Mouse (Mus musculus): ENCODE measurements around the gene Acat2. TPM values are rescaled to one million over a fixed set of nuclear protein-coding genes. Genes with fewer than 3 reads are reported as not detected.
"Not testable (repeated sequence)": the region's sequence is repeated elsewhere in the genome, so short reads cannot be mapped to it uniquely, and the experiment has no call there.

Acat2 gene
- polyA plus RNA-seq, 1 experiment from 2014 or later: 360 TPM

- under 1% methylated on average over 49 of the region's 51 CpGs for WGBS
- peak; percentile 89 for ATAC-seq
These were observed 32.0 kb upstream of the Acat2 start for GRCm38 (mm10) chr17:12992470-12992991.

GRCm38 (mm10) chr17:12991635-12992358 is 31.2 kb upstream of the Acat2 start:
- Histone ChIP-seq H3K36me3 (peaks cover 5% of the 10 kb centered on the region; the same call in 1 of the 2 replicates), H3K4me1 (replicated peaks) (peaks cover 25% of the 10 kb centered on the region), H3K27me3 (no peaks in the 10 kb centered on the region), H3K9me3 (no peaks in the 10 kb centered on the region), H3K4me3 (replicated peaks) (peak overlapping the region; percentile 97), H3K9ac (replicated peaks) (peak overlapping the region; percentile 99), H3K4me2 (replicated peaks) (peak overlapping the region; percentile 83), H3K27ac (peak overlapping the region; percentile 99)
- ATAC-seq: peak; percentile 92
- under 1% methylated on average over 74 of the region's 84 CpGs for WGBS

More at GRCm38 (mm10) chr17:12992470-12992991, 32.0 kb upstream of the Acat2 start:
- H3K4me3 ChIP-seq (replicated peaks): peak overlapping the region; percentile 97
- H3K27ac ChIP-seq: peak overlapping the region; percentile 99
- H3K9me3 ChIP-seq: no peaks in the 10 kb centered on the region
- H3K27me3 ChIP-seq: no peaks in the 10 kb centered on the region
- peak overlapping the region; percentile 83 for H3K4me2 ChIP-seq (replicated peaks)
- H3K4me1 ChIP-seq (replicated peaks): peaks cover 25% of the 10 kb centered on the region
- peak overlapping the region; percentile 99 for H3K9ac ChIP-seq (replicated peaks)
- H3K36me3 ChIP-seq: peaks cover 5% of the 10 kb centered on the region; the same call in 1 of the 2 replicates

GRCm38 (mm10) chr17:12991194-12991634 is 30.7 kb upstream of the Acat2 start:
- peak overlapping the region; percentile 99 for H3K9ac ChIP-seq (replicated peaks)
- H3K4me2 ChIP-seq (replicated peaks): peak overlapping the region; percentile 83
- no peaks in the 10 kb centered on the region for H3K9me3 ChIP-seq
- H3K27me3 ChIP-seq: no peaks in the 10 kb centered on the region
- H3K36me3 ChIP-seq: peaks cover 5% of the 10 kb centered on the region; the same call in 1 of the 2 replicates
- no peak for ATAC-seq
- H3K27ac ChIP-seq: peak overlapping the region; percentile 99
- 2% methylated on average over 12 of the region's 12 CpGs for WGBS
- peak overlapping the region; percentile 97 for H3K4me3 ChIP-seq (replicated peaks)
- peaks cover 25% of the 10 kb centered on the region for H3K4me1 ChIP-seq (replicated peaks)

GRCm38 (mm10) chr17:12990567-12991145 is 30.1 kb upstream of the Acat2 start:
- Histone ChIP-seq H3K27me3 (no peaks in the 10 kb centered on the region), H3K27ac (no peak overlapping the region; the same call in 1 of the 2 replicates), H3K4me1 (replicated peaks) (peaks cover 25% of the 10 kb centered on the region), H3K9me3 (no peaks in the 10 kb centered on the region), H3K4me3 (replicated peaks) (peak overlapping the region; percentile 97), H3K9ac (replicated peaks) (peak overlapping the region; percentile 99), H3K36me3 (peaks cover 5% of the 10 kb centered on the region; the same call in 1 of the 2 replicates), H3K4me2 (replicated peaks) (peak overlapping the region; percentile 83)
- no peak for ATAC-seq
- 62% methylated on average over 8 of the region's 8 CpGs for WGBS

- ATAC-seq, H3K27me3 ChIP-seq: not testable (repeated sequence)
- WGBS: 96% methylated on average over 8 of the region's 8 CpGs
These were observed 27.5 kb upstream of the Acat2 start for GRCm38 (mm10) chr17:12988096-12988495.

GRCm38 (mm10) chr17:12983988-12984387 is 23.4 kb upstream of the Acat2 start:
- H3K4me3 ChIP-seq (replicated peaks): no peak overlapping the region
- no peak overlapping the region for H3K27ac ChIP-seq
- ATAC-seq: no peak
- peaks cover 55% of the 10 kb centered on the region for H3K36me3 ChIP-seq
- H3K27me3 ChIP-seq: no peaks in the 10 kb centered on the region
- H3K4me2 ChIP-seq (replicated peaks): no peak overlapping the region
- H3K4me1 ChIP-seq (replicated peaks): peaks cover 3% of the 10 kb centered on the region
- no peaks in the 10 kb centered on the region for H3K9me3 ChIP-seq
- H3K9ac ChIP-seq (replicated peaks): no peak overlapping the region
- WGBS: 87% methylated on average over 2 of the region's 2 CpGs

More at GRCm38 (mm10) chr17:12988096-12988495, 27.5 kb upstream of the Acat2 start:
- not testable (repeated sequence) for H3K27ac ChIP-seq; H3K9me3 ChIP-seq; H3K9ac ChIP-seq (replicated peaks); H3K4me2 ChIP-seq (replicated peaks); H3K4me3 ChIP-seq (replicated peaks)
- H3K36me3 ChIP-seq: peaks cover 24% of the 10 kb centered on the region
- peaks cover 22% of the 10 kb centered on the region for H3K4me1 ChIP-seq (replicated peaks)

- H3K4me2 ChIP-seq (replicated peaks): no peak overlapping the region
- no peak for ATAC-seq
- peaks cover 72% of the 10 kb centered on the region for H3K36me3 ChIP-seq
- no peaks in the 10 kb centered on the region for H3K9me3 ChIP-seq
- H3K27me3 ChIP-seq: no peaks in the 10 kb centered on the region
- WGBS: 90% methylated on average over 1 of the region's 1 CpGs
- no peaks in the 10 kb centered on the region for H3K4me1 ChIP-seq (replicated peaks)
- no peak overlapping the region for H3K4me3 ChIP-seq (replicated peaks)
- no peak overlapping the region for H3K27ac ChIP-seq
- H3K9ac ChIP-seq (replicated peaks): no peak overlapping the region
These were observed 18.0 kb upstream of the Acat2 start for GRCm38 (mm10) chr17:12978546-12978945.

- Histone ChIP-seq H3K27me3 (no peaks in the 10 kb centered on the region), H3K4me1 (replicated peaks) (no peaks in the 10 kb centered on the region), H3K9ac (replicated peaks) (no peak overlapping the region), H3K36me3 (peaks cover 53% of the 10 kb centered on the region), H3K4me3 (replicated peaks) (no peak overlapping the region), H3K4me2 (replicated peaks) (no peak overlapping the region), H3K27ac (no peak overlapping the region), H3K9me3 (no peaks in the 10 kb centered on the region)
- no peak for ATAC-seq
- WGBS: 88% methylated on average over 2 of the region's 2 CpGs
These were observed 13.3 kb upstream of the Acat2 start for GRCm38 (mm10) chr17:12973851-12974250.

GRCm38 (mm10) chr17:12967173-12967572 is 6.6 kb upstream of the Acat2 start:
- Histone ChIP-seq H3K9ac (replicated peaks) (no peak overlapping the region), H3K4me1 (replicated peaks) (no peaks in the 10 kb centered on the region), H3K27me3 (no peaks in the 10 kb centered on the region), H3K4me3 (replicated peaks) (no peak overlapping the region), H3K27ac (no peak overlapping the region), H3K36me3 (peaks cover 45% of the 10 kb centered on the region), H3K9me3 (no peaks in the 10 kb centered on the region), H3K4me2 (replicated peaks) (no peak overlapping the region)
- no peak for ATAC-seq
- 92% methylated on average over 2 of the region's 2 CpGs for WGBS

GRCm38 (mm10) chr17:12963476-12963875 is 2.9 kb upstream of the Acat2 start:
- Histone ChIP-seq H3K4me1 (replicated peaks) (peaks cover 18% of the 10 kb centered on the region), H3K9me3 (no peaks in the 10 kb centered on the region), H3K36me3 (peaks cover 35% of the 10 kb centered on the region), H3K4me2 (replicated peaks) (no peak overlapping the region), H3K9ac (replicated peaks) (no peak overlapping the region), H3K27me3 (no peaks in the 10 kb centered on the region), H3K4me3 (replicated peaks) (no peak overlapping the region), H3K27ac (no peak overlapping the region)
- 86% methylated on average over 3 of the region's 3 CpGs for WGBS
- ATAC-seq: no peak

GRCm38 (mm10) chr17:12959377-12959776 is 1.2 kb downstream of the Acat2 start:
- H3K9ac ChIP-seq (replicated peaks): peak overlapping the region; percentile 51; the same call in 1 of the 2 replicates

GRCm38 (mm10) chr17:12956664-12957063 is 3.9 kb downstream of the Acat2 start:
- Histone ChIP-seq H3K27me3 (no peaks in the 10 kb centered on the region), H3K9ac (replicated peaks) (no peak overlapping the region), H3K36me3 (peaks cover 41% of the 10 kb centered on the region), H3K4me2 (replicated peaks) (no peak overlapping the region), H3K27ac (no peak overlapping the region), H3K9me3 (no peaks in the 10 kb centered on the region), H3K4me1 (replicated peaks) (peaks cover 29% of the 10 kb centered on the region), H3K4me3 (replicated peaks) (no peak overlapping the region)
- WGBS: 96% methylated on average over 8 of the region's 8 CpGs
- no peak for ATAC-seq

More at GRCm38 (mm10) chr17:12959377-12959776, 1.2 kb downstream of the Acat2 start:
- ATAC-seq, H3K27ac ChIP-seq, H3K9me3 ChIP-seq, H3K27me3 ChIP-seq: not testable (repeated sequence)
- Histone ChIP-seq H3K4me2 (replicated peaks) (peak overlapping the region; percentile 60), H3K4me3 (replicated peaks) (peak overlapping the region; percentile 38), H3K36me3 (peaks cover 27% of the 10 kb centered on the region), H3K4me1 (replicated peaks) (peaks cover 32% of the 10 kb centered on the region)
- WGBS: 18% methylated on average over 1 of the region's 2 CpGs

Measured in midbrain, embryonic 13.5 days (tissue).